ENCODE assay signal across 11 mouse cellular contexts in genomic region chr7:111191216-111191615, GRCm38 (mm10).
"Had no signal": no experiment of that assay in that cellular context is flagged by ENCODE, and none has a peak within 500 bp of the region (broad histone marks: within the 10 kb centered on the region; RNA-seq: fewer than 3 reads in every experiment).

No protein-coding gene starts in this region.

- H3K4me1 ChIP-seq: limb, embryonic 12.5 days; midbrain, embryonic 10.5 days; midbrain, embryonic 15.5 days; neural tube, embryonic 12.5 days had no signal

- DNase-seq: layer of hippocampus, adult 9-11 months; layer of hippocampus, postnatal 36 days; lung, adult 18-20 months; spleen, adult 18-20 months; thymus, postnatal 36 days had no signal

- H3K9me3 ChIP-seq: limb, embryonic 12.5 days; midbrain, embryonic 10.5 days; midbrain, embryonic 15.5 days; neural tube, embryonic 12.5 days had no signal

- H3K36me3 ChIP-seq: limb, embryonic 12.5 days; midbrain, embryonic 10.5 days; midbrain, embryonic 15.5 days; neural tube, embryonic 12.5 days had no signal

- H3K27me3 ChIP-seq: limb, embryonic 12.5 days; midbrain, embryonic 15.5 days; neural tube, embryonic 12.5 days had no signal

- H3K4me3 ChIP-seq: limb, embryonic 12.5 days; midbrain, embryonic 10.5 days; midbrain, embryonic 15.5 days; neural tube, embryonic 12.5 days had no signal

- H3K27ac ChIP-seq: kidney, postnatal 0 days; limb, embryonic 12.5 days; liver, embryonic 14.5 days; midbrain, embryonic 10.5 days; midbrain, embryonic 15.5 days; neural tube, embryonic 12.5 days had no signal

- H3K4me2 ChIP-seq: limb, embryonic 12.5 days; midbrain, embryonic 15.5 days; neural tube, embryonic 12.5 days had no signal

- H3K9ac ChIP-seq: limb, embryonic 12.5 days; liver, embryonic 14.5 days; midbrain, embryonic 15.5 days; neural tube, embryonic 12.5 days had no signal
